Mouse (Mus musculus) T-cell, adult 2 months (primary cell): ENCODE measurements around the gene Gm17026.
"Not testable (repeated sequence)": the region's sequence is repeated elsewhere in the genome, so short reads cannot be mapped to it uniquely, and the experiment has no call there.

Source experiments
- DNase-seq: peaks from one replicate; pipeline ENCODE4 v3.0.0; 2022; ENCODE audit warnings: low spot score

Gm17026 gene

GRCm38 (mm10) chr14:42259948-42260347 lies at the start of gene Gm17026:
Gene Gm17026 (minus strand): TSS chr14:42260048.
- not testable (repeated sequence) for DNase-seq

- not testable (repeated sequence) for DNase-seq
These were observed 37.4 kb upstream of the Gm17026 start, which contains the start of gene Gm9611 for GRCm38 (mm10) chr14:42297258-42297657. Gene Gm9611 (minus strand): TSS chr14:42297358.

DNA sequence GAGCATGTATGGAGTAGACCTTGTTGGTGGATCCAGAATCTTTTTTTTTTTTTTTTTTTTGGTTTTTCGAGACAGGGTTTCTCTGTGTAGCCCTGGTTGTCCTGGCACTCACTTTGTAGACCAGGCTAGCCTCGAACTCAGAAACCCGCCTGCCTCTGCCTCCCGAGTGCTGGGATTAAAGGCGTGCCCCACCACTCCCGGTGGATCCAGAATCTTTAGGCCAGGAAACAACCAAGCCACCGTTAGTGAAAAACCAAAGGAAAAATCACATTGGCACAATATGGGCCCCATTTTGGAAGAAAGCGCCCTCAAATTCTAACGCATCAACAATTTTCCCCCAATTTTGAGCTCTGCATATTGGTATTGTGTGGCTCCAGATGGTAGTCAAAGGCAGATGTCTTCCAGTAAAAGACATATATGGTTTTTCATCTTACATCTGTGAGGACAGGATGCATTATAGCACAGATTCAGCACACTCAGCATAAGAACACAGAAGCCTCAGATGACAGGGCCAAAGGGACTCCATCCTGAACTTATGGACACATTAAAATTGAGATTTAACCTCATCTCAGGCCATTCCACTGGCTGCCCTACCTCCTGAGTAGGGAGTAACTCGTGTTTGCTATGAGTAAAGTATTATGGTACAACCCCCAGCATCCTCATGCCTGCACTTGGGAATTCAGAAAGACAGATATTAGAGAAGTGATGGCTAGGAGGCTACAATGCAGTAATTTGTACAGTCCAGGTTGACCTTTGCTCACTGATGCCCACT lies 42.9 kb downstream of the Gm17026 start:
- DNase-seq: not testable (repeated sequence)
